Mouse (Mus musculus) heart, embryonic 14.5 days (tissue): ENCODE results near the gene Tnfsf13b. TPM values are rescaled to one million over a fixed set of nuclear protein-coding genes. Genes with fewer than 3 reads are reported as not detected.

Experiments used
- ATAC-seq: fragments of 200-750 bp; cut with Nextera tagmentation; 2 replicates; pipeline ENCODE4 v1.8.0; 2017; ENCODE audit warnings: low read depth, moderate TSS enrichment; ENCODE audit not compliant: insufficient number of reproducible peaks, insufficient read depth, low FRiP score
- H3K27ac ChIP-seq, 2 experiments: fragments of 200-500 bp in 1 of 2; fragments of 300-500 bp in 1 of 2; sonication (generic) in 1 of 2; replicated peaks in 1 of 2; 2 replicates each; pipeline ENCODE4 v1.5.1; 2012 to 2014; ENCODE audit warnings: low read depth in 2 of 2, low read length in 2 of 2, control low read depth in 1 of 2, mild to moderate bottlenecking in 1 of 2, mixed read lengths in 1 of 2; ENCODE audit not compliant: control insufficient read depth in 1 of 2, insufficient read depth in 1 of 2
- H3K27me3 ChIP-seq: fragments of 300-500 bp; sonication (generic); 2 replicates; pipeline ENCODE4 v1.6.1; 2014; ENCODE audit warnings: mild to moderate bottlenecking, low read length, control low read depth; ENCODE audit not compliant: control insufficient read depth, insufficient read depth
- H3K36me3 ChIP-seq: fragments of 300-500 bp; sonication (generic); 2 replicates; pipeline ENCODE4 v1.6.1; 2014; ENCODE audit warnings: mild to moderate bottlenecking, control low read depth, low read length, mixed read lengths; ENCODE audit not compliant: control insufficient read depth, insufficient read depth
- H3K4me1 ChIP-seq, 2 experiments: fragments of 200-500 bp in 1 of 2; fragments of 300-500 bp in 1 of 2; sonication (generic) in 1 of 2; 2 replicates each; pipeline ENCODE4 v1.6.1; 2012 to 2014; ENCODE audit warnings: low read length in 2 of 2, control low read depth in 1 of 2, mixed read lengths in 1 of 2; ENCODE audit not compliant: control insufficient read depth in 2 of 2, insufficient read depth in 2 of 2
- H3K4me2 ChIP-seq: fragments of 300-500 bp; sonication (generic); 2 replicates; pipeline ENCODE4 v1.6.1; 2014; ENCODE audit warnings: mild to moderate bottlenecking, low read length
- H3K4me3 ChIP-seq, 2 experiments: fragments of 200-500 bp in 1 of 2; fragments of 300-500 bp in 1 of 2; sonication (generic) in 1 of 2; 2 replicates each; pipeline ENCODE4 v1.5.1; 2012 to 2014; ENCODE audit warnings: low read length in 2 of 2, mild to moderate bottlenecking in 2 of 2, control low read depth in 1 of 2, low read depth in 1 of 2, moderate library complexity in 1 of 2; ENCODE audit not compliant: control insufficient read depth in 1 of 2, insufficient read depth in 1 of 2
- H3K9ac ChIP-seq: fragments of 300-500 bp; sonication (generic); 2 replicates; pipeline ENCODE4 v1.6.1; 2014; ENCODE audit warnings: mild to moderate bottlenecking, low read length
- H3K9me3 ChIP-seq: fragments of 300-500 bp; sonication (generic); 2 replicates; pipeline ENCODE4 v1.6.1; 2016; ENCODE audit warnings: low read length, control low read depth; ENCODE audit not compliant: control insufficient read depth
- WGBS: fragments of 180-500 bp; shearing (Covaris S2); extraction: QIAGEN DNeasy Blood & Tissue Kit; methylation state at CpG from one replicate; pipeline ENCODE4 v1.1.7; 2014; 5-methylcytosine and 5-hydroxymethylcytosine counted together
- polyA plus RNA-seq: library from polyadenylated mRNA; unstranded; fragments of >200 nt; fragmentation: Nextera tagmentation; extraction: Ambion mirVana; gene quantifications from 2 replicates; pipeline ENCODE4 v1.2.1, GENCODE M21; 2014

The Tnfsf13b gene
- polyA plus RNA-seq, 1 experiment from 2014 or later: 1.0 TPM

GRCm38 (mm10) chr8:10016252-10016651 is 10.0 kb downstream of the Tnfsf13b start:
- H3K4me2 ChIP-seq: no peak overlapping the region
- no peaks in the 10 kb centered on the region for H3K27me3 ChIP-seq
- H3K27ac ChIP-seq: no peak overlapping the region
- H3K9me3 ChIP-seq: no peaks in the 10 kb centered on the region
- no peak overlapping the region for H3K9ac ChIP-seq
- no peak overlapping the region for H3K4me3 ChIP-seq
- no peak for ATAC-seq
- no peaks in the 10 kb centered on the region for H3K36me3 ChIP-seq
- 59% methylated on average over 1 of the region's 1 CpGs for WGBS
- no peaks in the 10 kb centered on the region for H3K4me1 ChIP-seq

- Histone ChIP-seq H3K27ac (no peak overlapping the region), H3K9me3 (no peaks in the 10 kb centered on the region), H3K36me3 (no peaks in the 10 kb centered on the region), H3K27me3 (no peaks in the 10 kb centered on the region), H3K4me3 (no peak overlapping the region), H3K4me1 (no peaks in the 10 kb centered on the region), H3K9ac (no peak overlapping the region), H3K4me2 (no peak overlapping the region)
- WGBS: 34% methylated on average over 3 of the region's 3 CpGs
- ATAC-seq: no peak
Measured at GRCm38 (mm10) chr8:10017231-10017630, 11.0 kb downstream of the Tnfsf13b start.

GRCm38 (mm10) chr8:10030320-10031060 is 24.2 kb downstream of the Tnfsf13b start:
- H3K4me2 ChIP-seq: no peak overlapping the region
- H3K4me1 ChIP-seq: no peaks in the 10 kb centered on the region
- ATAC-seq: no peak
- whole genome bisulfite sequencing: 69% methylated on average over 8 of the region's 8 CpGs
- no peaks in the 10 kb centered on the region for H3K27me3 ChIP-seq
- no peaks in the 10 kb centered on the region for H3K9me3 ChIP-seq
- H3K4me3 ChIP-seq: no peak overlapping the region
- H3K36me3 ChIP-seq: no peaks in the 10 kb centered on the region
- H3K9ac ChIP-seq: no peak overlapping the region
- no peak overlapping the region for H3K27ac ChIP-seq

GRCm38 (mm10) chr8:10031177-10031576 is 24.9 kb downstream of the Tnfsf13b start:
- WGBS: 73% methylated on average over 9 of the region's 9 CpGs
- Histone ChIP-seq H3K4me1 (no peaks in the 10 kb centered on the region), H3K4me2 (no peak overlapping the region), H3K4me3 (no peak overlapping the region), H3K9ac (no peak overlapping the region), H3K27ac (no peak overlapping the region), H3K27me3 (no peaks in the 10 kb centered on the region), H3K36me3 (no peaks in the 10 kb centered on the region), H3K9me3 (no peaks in the 10 kb centered on the region)
- ATAC-seq: no peak

GRCm38 (mm10) chr8:10040866-10041265 is 34.6 kb downstream of the Tnfsf13b start:
- Histone ChIP-seq H3K4me3 (no peak overlapping the region), H3K4me2 (no peak overlapping the region), H3K27ac (peak overlapping the region; percentile 24 to 33; a peak in 1 of 4 replicates), H3K9me3 (no peaks in the 10 kb centered on the region), H3K27me3 (no peaks in the 10 kb centered on the region; the same call in 1 of the 2 replicates), H3K4me1 (peaks cover 0 to 6% of the 10 kb centered on the region in 2 experiments; a peak in 2 of 4 replicates), H3K9ac (no peak overlapping the region), H3K36me3 (no peaks in the 10 kb centered on the region)
- WGBS: 10% methylated on average over 3 of the region's 3 CpGs
- no peak for ATAC-seq

GRCm38 (mm10) chr8:10043842-10044510 is 37.7 kb downstream of the Tnfsf13b start:
- 60% methylated on average over 13 of the region's 13 CpGs for WGBS
- no peaks in the 10 kb centered on the region for H3K36me3 ChIP-seq

GRCm38 (mm10) chr8:10045743-10046142 is 39.5 kb downstream of the Tnfsf13b start:
- Histone ChIP-seq H3K4me3 (no peak overlapping the region), H3K4me1 (peaks cover 0 to 6% of the 10 kb centered on the region in 2 experiments; a peak in 2 of 4 replicates), H3K36me3 (no peaks in the 10 kb centered on the region), H3K9me3 (no peaks in the 10 kb centered on the region), H3K27ac (no peak overlapping the region), H3K27me3 (no peaks in the 10 kb centered on the region; the same call in 1 of the 2 replicates), H3K4me2 (no peak overlapping the region), H3K9ac (no peak overlapping the region)
- no peak for ATAC-seq
- WGBS: 23% methylated on average over 1 of the region's 1 CpGs

More at GRCm38 (mm10) chr8:10043842-10044510, 37.7 kb downstream of the Tnfsf13b start:
- Histone ChIP-seq H3K4me1 (peaks cover 0 to 6% of the 10 kb centered on the region in 2 experiments; a peak in 2 of 4 replicates), H3K9me3 (no peaks in the 10 kb centered on the region), H3K9ac (no peak overlapping the region), H3K27me3 (no peaks in the 10 kb centered on the region; the same call in 1 of the 2 replicates), H3K4me2 (no peak overlapping the region), H3K4me3 (no peak overlapping the region), H3K27ac (no peak overlapping the region)
- ATAC-seq: no peak
